Mouse (Mus musculus) small intestine, adult 2 months (tissue): Measurements from ENCODE around the gene Flot1. TPM values are rescaled to one million over a fixed set of nuclear protein-coding genes. Genes with fewer than 3 reads are reported as not detected.
A peak's percentile ranks its signal among the peaks of the same experiment; 100 is the strongest.

Source experiments
- H3K27ac ChIP-seq: fragments of 200-500 bp; 2 replicates; pipeline ENCODE4 v1.5.1; 2012; ENCODE audit warnings: low read depth, low read length, control low read depth, inconsistent platforms; ENCODE audit not compliant: insufficient read depth
- H3K27me3 ChIP-seq: fragments of 200-500 bp; 2 replicates; pipeline ENCODE4 v1.6.1; 2012; ENCODE audit warnings: mild to moderate bottlenecking, moderate library complexity, low read length, inconsistent platforms; ENCODE audit not compliant: control insufficient read depth, insufficient read depth
- H3K36me3 ChIP-seq: fragments of 200-500 bp; 2 replicates; pipeline ENCODE4 v1.6.1; 2012; ENCODE audit warnings: mild to moderate bottlenecking, low read length, control low read depth, inconsistent platforms; ENCODE audit not compliant: control insufficient read depth, insufficient read depth
- H3K4me1 ChIP-seq: fragments of 200-500 bp; 2 replicates; pipeline ENCODE4 v1.6.1; 2012; ENCODE audit warnings: low read length, inconsistent platforms, mixed read lengths; ENCODE audit not compliant: control insufficient read depth, insufficient read depth, insufficient read length
- H3K4me3 ChIP-seq: fragments of 200-500 bp; 2 replicates; pipeline ENCODE4 v1.5.1; 2012; ENCODE audit warnings: low read depth, mild to moderate bottlenecking, control low read depth, inconsistent platforms, low read length, moderate library complexity
- CTCF ChIP-seq: fragments of 200-500 bp; IDR thresholded peaks from 2 replicates; pipeline ENCODE4 v1.5.1; 2012; ENCODE audit warnings: low read depth, mild to moderate bottlenecking, control low read depth, inconsistent platforms, low read length, moderate library complexity, mixed read lengths; ENCODE audit not compliant: insufficient replicate concordance, insufficient read length; ENCODE audit errors: extremely low read depth
- POLR2A ChIP-seq: fragments of 200-500 bp; IDR thresholded peaks from 2 replicates; pipeline ENCODE4 v1.6.1; 2012; ENCODE audit warnings: low read depth, mild to moderate bottlenecking, control low read depth, inconsistent platforms, low read length, moderate library complexity
- WGBS: fragments of 180-500 bp; shearing (Covaris S2); methylation state at CpG from one replicate; pipeline ENCODE4 v1.1.7; 2018; 5-methylcytosine and 5-hydroxymethylcytosine counted together
- polyA plus RNA-seq: library from polyadenylated mRNA; depleted of rRNA; stranded (reverse); fragments of >200 nt; gene quantifications from 2 replicates; pipeline ENCODE4 v1.2.3, GENCODE M21; 2012

Gene Flot1
- polyA plus RNA-seq, 1 experiment, result 53.2 TPM

DNA sequence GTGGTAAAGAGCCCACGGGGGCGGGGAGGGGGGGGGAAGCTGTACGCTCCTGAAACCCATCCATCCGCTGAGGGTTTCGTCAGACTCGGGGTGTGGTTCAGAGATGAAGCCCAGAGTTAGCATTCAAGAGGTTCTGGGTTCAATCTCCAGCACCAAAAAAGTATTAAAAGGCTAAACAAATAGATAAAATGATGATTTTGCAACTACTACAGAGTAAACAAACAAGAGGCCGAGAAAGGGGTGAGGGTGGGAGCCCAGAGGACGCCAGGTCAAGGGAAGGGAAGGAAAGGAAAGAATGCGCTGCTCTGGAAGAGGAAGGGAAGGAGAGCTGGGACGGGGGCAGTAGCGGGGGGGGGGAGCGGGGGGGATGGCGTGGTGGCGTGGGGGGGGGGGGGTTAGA is 6.3 kb upstream of the Flot1 start:
- peaks cover 27% of the 10 kb centered on the region; the same call in 1 of the 2 replicates for H3K4me1 ChIP-seq

DNA sequence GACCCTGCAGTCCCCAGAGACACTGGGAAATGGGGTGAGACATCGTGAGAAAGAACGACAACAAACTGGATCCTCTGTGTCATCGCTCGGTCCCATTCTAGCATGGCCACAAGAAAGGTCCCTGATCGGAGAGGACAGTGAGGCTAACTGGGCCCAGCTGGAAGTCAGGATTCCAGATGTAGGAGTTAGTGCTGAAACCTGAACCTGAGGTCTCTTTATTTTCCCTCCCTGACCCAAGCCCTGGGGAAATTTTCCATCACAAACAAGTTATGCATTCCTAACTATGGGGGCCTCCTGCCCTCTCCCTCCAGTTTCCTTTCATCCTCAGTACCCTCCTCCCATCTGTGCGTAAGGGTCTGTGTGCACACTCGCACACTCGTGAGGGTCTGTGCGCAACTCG is 5.8 kb upstream of the Flot1 start:
- TF ChIP-seq CTCF (no peak), POLR2A (no peak)
- H3K4me1 ChIP-seq, result peaks cover 27% of the 10 kb centered on the region; the same call in 1 of the 2 replicates
- no peaks in the 10 kb centered on the region for H3K27me3 ChIP-seq
- no peaks in the 10 kb centered on the region for H3K36me3 ChIP-seq
- no peak overlapping the region for H3K27ac ChIP-seq
- WGBS, result 87% methylated on average over 10 of the region's 10 CpGs
- H3K4me3 ChIP-seq, result no peak overlapping the region

More for the DNA sequence above, 6.3 kb upstream of the Flot1 start:
- Histone ChIP-seq H3K27me3 (no peaks in the 10 kb centered on the region), H3K27ac (no peak overlapping the region), H3K36me3 (no peaks in the 10 kb centered on the region), H3K4me3 (no peak overlapping the region)
- 75% methylated on average over 11 of the region's 14 CpGs for WGBS
- no peak for TF ChIP-seq CTCF

DNA sequence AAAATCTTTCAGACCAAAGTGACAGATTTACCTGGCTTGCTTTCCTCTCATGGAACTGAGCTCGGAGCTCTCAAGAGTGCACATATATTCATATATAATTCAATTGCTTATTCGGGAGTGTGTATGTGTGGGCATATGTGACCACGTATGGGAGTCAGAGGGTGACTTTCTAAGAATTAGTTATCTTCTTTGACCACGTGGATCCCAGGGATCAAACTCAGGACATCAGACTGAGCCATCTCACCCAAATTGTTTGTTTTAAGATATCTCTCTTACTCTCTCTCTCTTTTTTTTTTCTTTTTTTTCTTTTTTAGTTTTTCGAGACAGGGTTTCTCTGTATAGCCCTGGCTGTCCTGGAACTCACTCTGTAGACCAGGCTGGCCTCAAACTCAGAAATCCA is 2.9 kb upstream of the Flot1 start:
- Histone ChIP-seq H3K4me1 (peaks cover 7% of the 10 kb centered on the region), H3K36me3 (no peaks in the 10 kb centered on the region), H3K27ac (no peak overlapping the region), H3K4me3 (no peak overlapping the region), H3K27me3 (no peaks in the 10 kb centered on the region)
- no peak for TF ChIP-seq POLR2A
- no peak for TF ChIP-seq CTCF
- WGBS, result 84% methylated on average over 5 of the region's 5 CpGs

DNA sequence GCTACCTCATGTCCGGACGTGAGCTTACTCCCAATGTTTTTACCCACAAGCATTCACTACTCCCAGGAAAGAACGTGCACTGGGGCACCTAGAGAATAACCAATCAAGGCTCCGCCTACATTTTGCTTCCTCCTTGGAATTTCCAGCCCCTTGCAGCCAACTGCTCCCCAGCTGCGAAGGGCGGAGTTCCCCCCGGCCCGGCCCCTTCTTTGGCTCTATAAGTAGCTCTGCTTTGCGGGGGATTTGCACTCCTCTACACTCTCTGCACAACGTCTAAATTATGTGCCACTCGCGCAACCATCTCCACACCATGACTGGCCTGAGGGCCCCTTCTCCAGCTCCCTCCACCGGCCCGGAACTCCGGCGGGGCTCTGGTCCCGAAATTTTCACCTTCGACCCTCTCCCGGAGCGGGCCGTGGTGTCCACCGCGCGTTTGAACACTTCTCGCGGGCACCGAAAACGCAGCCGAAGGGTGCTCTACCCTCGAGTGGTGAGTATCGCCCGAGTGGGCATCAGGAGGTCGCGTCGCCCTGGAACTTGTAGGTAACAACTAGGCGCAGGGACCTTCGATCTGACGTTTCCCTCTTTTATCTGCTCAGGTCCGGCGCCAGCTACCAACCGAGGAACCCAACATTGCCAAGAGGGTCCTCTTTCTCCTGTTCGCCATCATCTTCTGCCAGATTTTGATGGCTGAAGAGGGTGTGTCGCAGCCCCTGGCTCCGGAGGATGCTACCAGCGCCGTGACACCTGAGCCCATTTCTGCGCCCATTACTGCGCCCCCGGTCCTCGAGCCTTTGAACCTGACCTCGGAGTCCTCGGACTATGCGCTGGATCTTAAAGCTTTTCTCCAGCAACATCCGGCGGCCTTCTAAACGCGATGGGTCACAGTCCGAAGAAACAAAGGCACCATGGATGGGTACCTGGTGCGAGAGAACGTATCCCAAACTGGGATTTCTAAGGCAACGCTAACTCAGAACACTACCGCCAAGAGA is 1.3 kb upstream of the Flot1 start, which contains the start of gene Ier3:
Gene Ier3, plus strand, starts transcription at position 246 of the 992 bp plus-strand sequence.
- Histone ChIP-seq H3K27ac (peak within 1 kb of the TSS; percentile 72), H3K36me3 (peaks cover 3% of the 10 kb centered on the region; the same call in 1 of the 2 replicates), H3K4me1 (peaks cover 2% of the 10 kb centered on the region; the same call in 1 of the 2 replicates), H3K4me3 (peak within 1 kb of the TSS; percentile 74), H3K27me3 (no peaks in the 10 kb centered on the region)
- under 1% methylated on average over 62 of the region's 62 CpGs for WGBS
- TF ChIP-seq CTCF, result no peak
- peak; percentile 98 for TF ChIP-seq POLR2A

DNA sequence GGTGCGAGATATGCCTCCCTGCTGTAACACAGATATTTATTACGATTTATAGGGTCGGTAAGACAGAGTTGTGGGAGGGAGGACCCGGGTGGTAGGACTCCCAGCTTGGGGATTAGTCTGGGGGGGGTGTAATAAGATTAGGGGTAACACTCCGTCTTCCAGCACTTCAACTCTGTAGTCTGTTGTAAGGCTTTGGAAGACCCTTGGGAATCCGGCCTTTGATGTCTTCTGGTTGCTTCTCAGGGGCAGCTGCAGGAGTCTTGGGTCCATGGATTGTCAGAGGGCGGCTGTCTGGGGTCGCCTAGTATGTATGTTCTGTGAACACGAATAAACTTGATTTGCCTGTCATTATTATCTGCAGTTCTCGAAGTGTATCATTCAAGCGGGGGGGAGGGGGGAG is 466 bp upstream of the Flot1 start:
- TF ChIP-seq POLR2A (no peak; the same call in 1 of the 2 replicates), CTCF (no peak)
- Histone ChIP-seq H3K36me3 (peaks cover 9% of the 10 kb centered on the region; the same call in 1 of the 2 replicates), H3K4me3 (peak overlapping the region; percentile 74), H3K27ac (peak overlapping the region; percentile 72), H3K27me3 (no peaks in the 10 kb centered on the region), H3K4me1 (peaks cover 2% of the 10 kb centered on the region; the same call in 1 of the 2 replicates)
- WGBS, result 3% methylated on average over 11 of the region's 11 CpGs

DNA sequence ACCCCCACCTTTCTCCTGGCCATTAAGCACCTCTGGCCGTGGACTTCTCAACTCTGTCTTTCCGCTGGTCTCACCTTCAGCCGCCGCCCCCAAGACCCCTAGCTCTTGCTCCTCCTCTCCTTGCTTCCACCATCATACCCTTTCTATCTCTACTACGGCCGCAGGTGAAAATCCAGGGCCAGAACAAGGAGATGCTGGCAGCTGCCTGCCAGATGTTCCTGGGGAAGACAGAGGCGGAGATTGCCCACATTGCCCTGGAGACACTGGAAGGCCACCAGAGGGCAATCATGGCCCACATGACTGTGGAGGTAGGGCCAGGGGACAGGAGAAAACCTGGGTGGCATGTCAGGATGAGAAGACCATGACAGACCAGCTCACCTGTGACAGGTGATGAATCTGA is 1.4 kb downstream of the Flot1 start:
- TF ChIP-seq POLR2A (no peak), CTCF (peak; percentile 21; the same call in 1 of the 2 replicates)
- H3K4me3 ChIP-seq, result no peak overlapping the region
- H3K4me1 ChIP-seq, result peaks cover 4% of the 10 kb centered on the region
- no peaks in the 10 kb centered on the region for H3K27me3 ChIP-seq
- WGBS, result 78% methylated on average over 7 of the region's 7 CpGs
- peaks cover 10% of the 10 kb centered on the region; the same call in 1 of the 2 replicates for H3K36me3 ChIP-seq
- no peak overlapping the region for H3K27ac ChIP-seq
